Mouse (Mus musculus): Measurements from ENCODE around the gene Nfib. TPM values are rescaled to one million over a fixed set of nuclear protein-coding genes. Genes with fewer than 3 reads are reported as not detected.

Gene Nfib
- polyA plus RNA-seq, 1 experiment from 2014 or later: 113 TPM

- peak; percentile 67; the same call in 1 of the 2 replicates for ATAC-seq (ENCODE audit: insufficient number of reproducible peaks, low FRiP score, low TSS enrichment, low read depth)
- Histone ChIP-seq H3K36me3 (no peaks in the 10 kb centered on the region), H3K9me3 (no peaks in the 10 kb centered on the region), H3K4me1 (peaks cover 22% of the 10 kb centered on the region), H3K4me2 (peak overlapping the region; percentile 32), H3K27ac (peak overlapping the region; percentile 86), H3K27me3 (no peaks in the 10 kb centered on the region), H3K4me3 (no peak overlapping the region), H3K9ac (no peak overlapping the region)
- WGBS: 22% methylated on average over 4 of the region's 4 CpGs
These were observed 101.0 kb downstream of the Nfib start for GRCm38 (mm10) chr4:82604501-82604900.

GRCm38 (mm10) chr4:82600636-82601035 is 104.9 kb downstream of the Nfib start:
- Histone ChIP-seq H3K4me3 (no peak overlapping the region), H3K4me1 (peaks cover 21% of the 10 kb centered on the region), H3K4me2 (no peak overlapping the region), H3K9ac (no peak overlapping the region), H3K9me3 (no peaks in the 10 kb centered on the region), H3K27me3 (no peaks in the 10 kb centered on the region), H3K27ac (no peak overlapping the region), H3K36me3 (no peaks in the 10 kb centered on the region)
- WGBS: 81% methylated on average over 1 of the region's 1 CpGs
- no peak for ATAC-seq (ENCODE audit: insufficient number of reproducible peaks, low FRiP score, low TSS enrichment, low read depth)

- Histone ChIP-seq H3K9me3 (no peaks in the 10 kb centered on the region), H3K27ac (peak overlapping the region; percentile 71), H3K27me3 (no peaks in the 10 kb centered on the region), H3K36me3 (no peaks in the 10 kb centered on the region), H3K4me1 (peaks cover 10% of the 10 kb centered on the region; the same call in 1 of the 2 replicates), H3K4me3 (no peak overlapping the region), H3K4me2 (no peak overlapping the region), H3K9ac (no peak overlapping the region)
- no peak for ATAC-seq (ENCODE audit: insufficient number of reproducible peaks, low FRiP score, low TSS enrichment, low read depth)
- WGBS: 34% methylated on average over 4 of the region's 4 CpGs
These were observed 107.1 kb downstream of the Nfib start for GRCm38 (mm10) chr4:82598436-82598835.

- Histone ChIP-seq H3K9ac (no peak overlapping the region), H3K27ac (no peak overlapping the region), H3K9me3 (no peaks in the 10 kb centered on the region), H3K4me2 (no peak overlapping the region), H3K36me3 (no peaks in the 10 kb centered on the region), H3K4me1 (peaks cover 21% of the 10 kb centered on the region), H3K27me3 (no peaks in the 10 kb centered on the region), H3K4me3 (no peak overlapping the region)
- 68% methylated on average over 10 of the region's 10 CpGs for WGBS
- no peak for ATAC-seq (ENCODE audit: insufficient number of reproducible peaks, low FRiP score, low TSS enrichment, low read depth)
These were observed 111.6 kb downstream of the Nfib start for GRCm38 (mm10) chr4:82593681-82594666.

- Histone ChIP-seq H3K4me3 (no peak overlapping the region), H3K27me3 (no peaks in the 10 kb centered on the region), H3K4me2 (no peak overlapping the region), H3K4me1 (peaks cover 13% of the 10 kb centered on the region), H3K36me3 (no peaks in the 10 kb centered on the region), H3K9me3 (no peaks in the 10 kb centered on the region), H3K27ac (peak overlapping the region; percentile 33; the same call in 1 of the 2 replicates), H3K9ac (no peak overlapping the region)
- ATAC-seq (ENCODE audit: insufficient number of reproducible peaks, low FRiP score, low TSS enrichment, low read depth): no peak
- WGBS: 44% methylated on average over 7 of the region's 7 CpGs
These were observed 113.2 kb downstream of the Nfib start for GRCm38 (mm10) chr4:82592086-82593030.

- H3K4me3 ChIP-seq: no peak overlapping the region
- H3K27me3 ChIP-seq: no peaks in the 10 kb centered on the region
- H3K4me1 ChIP-seq: peaks cover 13% of the 10 kb centered on the region
- H3K27ac ChIP-seq: no peak overlapping the region
- ATAC-seq (ENCODE audit: insufficient number of reproducible peaks, low FRiP score, low TSS enrichment, low read depth): no peak
- no peak overlapping the region for H3K4me2 ChIP-seq
- 31% methylated on average over 4 of the region's 4 CpGs for WGBS
- H3K36me3 ChIP-seq: no peaks in the 10 kb centered on the region
- no peaks in the 10 kb centered on the region for H3K9me3 ChIP-seq
- H3K9ac ChIP-seq: no peak overlapping the region
These were observed 116.1 kb downstream of the Nfib start for GRCm38 (mm10) chr4:82589345-82589890.

- no peaks in the 10 kb centered on the region for H3K27me3 ChIP-seq
- no peak overlapping the region for H3K4me3 ChIP-seq
- 80% methylated on average over 5 of the region's 5 CpGs for WGBS
- no peak overlapping the region for H3K9ac ChIP-seq
- ATAC-seq (ENCODE audit: insufficient number of reproducible peaks, low FRiP score, low TSS enrichment, low read depth): no peak
- no peak overlapping the region for H3K4me2 ChIP-seq
- H3K27ac ChIP-seq: no peak overlapping the region
- H3K9me3 ChIP-seq: no peaks in the 10 kb centered on the region
- peaks cover 11% of the 10 kb centered on the region for H3K4me1 ChIP-seq
- H3K36me3 ChIP-seq: no peaks in the 10 kb centered on the region
These were observed 116.8 kb downstream of the Nfib start for GRCm38 (mm10) chr4:82588718-82589117.

- WGBS: 77% methylated on average over 16 of the region's 16 CpGs
- Histone ChIP-seq H3K27me3 (no peaks in the 10 kb centered on the region), H3K4me1 (peaks cover 7% of the 10 kb centered on the region), H3K9ac (no peak overlapping the region), H3K4me3 (no peak overlapping the region), H3K4me2 (no peak overlapping the region), H3K27ac (no peak overlapping the region), H3K36me3 (no peaks in the 10 kb centered on the region), H3K9me3 (no peaks in the 10 kb centered on the region)
- no peak for ATAC-seq (ENCODE audit: insufficient number of reproducible peaks, low FRiP score, low TSS enrichment, low read depth)
These were observed 118.2 kb downstream of the Nfib start for GRCm38 (mm10) chr4:82587146-82587870.

GRCm38 (mm10) chr4:82586637-82587036 is 118.9 kb downstream of the Nfib start:
- Histone ChIP-seq H3K4me1 (peaks cover 6% of the 10 kb centered on the region), H3K9me3 (no peaks in the 10 kb centered on the region), H3K27ac (no peak overlapping the region), H3K36me3 (no peaks in the 10 kb centered on the region), H3K9ac (no peak overlapping the region), H3K4me2 (no peak overlapping the region), H3K27me3 (no peaks in the 10 kb centered on the region), H3K4me3 (no peak overlapping the region)
- ATAC-seq (ENCODE audit: insufficient number of reproducible peaks, low FRiP score, low TSS enrichment, low read depth): no peak
- WGBS: 84% methylated on average over 5 of the region's 5 CpGs

GRCm38 (mm10) chr4:82585536-82585935 is 120.0 kb downstream of the Nfib start:
- Histone ChIP-seq H3K4me2 (no peak overlapping the region), H3K36me3 (no peaks in the 10 kb centered on the region), H3K27me3 (no peaks in the 10 kb centered on the region), H3K4me3 (no peak overlapping the region), H3K9ac (no peak overlapping the region), H3K27ac (no peak overlapping the region), H3K9me3 (no peaks in the 10 kb centered on the region), H3K4me1 (peaks cover 5% of the 10 kb centered on the region; the same call in 1 of the 2 replicates)
- ATAC-seq (ENCODE audit: insufficient number of reproducible peaks, low FRiP score, low TSS enrichment, low read depth): no peak
- 85% methylated on average over 9 of the region's 9 CpGs for WGBS

GRCm38 (mm10) chr4:82585056-82585455 is 120.5 kb downstream of the Nfib start:
- ATAC-seq (ENCODE audit: insufficient number of reproducible peaks, low FRiP score, low TSS enrichment, low read depth): no peak
- Histone ChIP-seq H3K4me3 (no peak overlapping the region), H3K27me3 (no peaks in the 10 kb centered on the region), H3K4me2 (no peak overlapping the region), H3K27ac (no peak overlapping the region), H3K4me1 (peaks cover 5% of the 10 kb centered on the region; the same call in 1 of the 2 replicates), H3K9ac (no peak overlapping the region), H3K36me3 (no peaks in the 10 kb centered on the region), H3K9me3 (no peaks in the 10 kb centered on the region)
- WGBS: 96% methylated on average over 5 of the region's 5 CpGs

Measured in limb, embryonic 15.5 days (tissue).